Mouse (Mus musculus) monocyte, adult 2 months (primary cell): Measurements from ENCODE around the gene Marcks.
"Not testable (repeated sequence)": the region's sequence is repeated elsewhere in the genome, so short reads cannot be mapped to it uniquely, and the experiment has no call there.

Source experiments
- DNase-seq, 2 experiments: peaks; one replicate each; pipeline ENCODE4 v3.0.0; 2022; ENCODE audit warnings: low spot score in 2 of 2, low read depth in 1 of 2

Gene Marcks

GRCm38 (mm10) chr10:37136981-37137518 lies 1.7 kb downstream of the Marcks start:
- DNase-seq = peak; percentile 64 to 89

DNA sequence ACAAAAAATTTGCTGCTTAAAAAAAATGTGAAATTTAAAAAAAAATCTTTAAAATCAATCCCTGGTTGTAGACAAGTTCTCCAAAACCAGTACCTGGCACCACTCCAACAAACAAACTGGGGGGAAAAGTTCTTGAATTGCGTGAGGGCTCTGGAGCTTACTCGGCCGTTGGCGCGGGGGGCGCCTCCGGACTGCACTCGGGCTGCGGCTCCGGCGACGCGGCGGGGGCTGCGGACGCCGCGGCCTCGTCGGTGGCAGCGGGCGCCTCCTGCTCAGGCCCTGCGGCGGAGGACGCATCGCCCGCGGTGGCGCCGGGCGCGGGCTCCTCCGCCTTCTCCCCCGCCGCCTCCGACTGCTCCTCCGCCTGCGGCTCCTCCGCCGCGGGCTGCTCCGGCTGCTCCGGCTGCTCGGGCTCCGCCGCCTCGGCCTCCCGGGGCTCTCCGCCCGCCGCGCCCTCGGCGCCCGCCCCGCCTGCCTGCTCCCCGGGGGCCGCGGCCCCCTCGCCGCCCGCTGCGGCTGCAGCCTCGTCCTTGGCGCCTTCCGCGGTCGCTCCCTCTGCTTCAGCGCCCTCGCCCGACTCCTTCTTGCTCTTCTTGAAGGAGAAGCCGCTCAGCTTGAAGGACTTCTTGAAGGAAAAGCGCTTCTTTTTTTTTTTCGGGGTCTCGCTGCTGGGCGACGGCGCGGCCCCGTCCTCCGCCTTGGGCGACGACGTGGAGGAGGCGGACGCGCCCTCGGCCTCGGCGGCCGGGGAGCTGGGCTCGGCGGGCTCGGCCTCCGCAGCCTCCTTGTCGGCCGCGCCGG lies 2.6 kb downstream of the Marcks start:
- peak in 1 of 2 experiments; percentile 14 for DNase-seq

- no peak for DNase-seq
Measured at GRCm38 (mm10) chr10:37133876-37134708, 4.6 kb downstream of the Marcks start.

DNA sequence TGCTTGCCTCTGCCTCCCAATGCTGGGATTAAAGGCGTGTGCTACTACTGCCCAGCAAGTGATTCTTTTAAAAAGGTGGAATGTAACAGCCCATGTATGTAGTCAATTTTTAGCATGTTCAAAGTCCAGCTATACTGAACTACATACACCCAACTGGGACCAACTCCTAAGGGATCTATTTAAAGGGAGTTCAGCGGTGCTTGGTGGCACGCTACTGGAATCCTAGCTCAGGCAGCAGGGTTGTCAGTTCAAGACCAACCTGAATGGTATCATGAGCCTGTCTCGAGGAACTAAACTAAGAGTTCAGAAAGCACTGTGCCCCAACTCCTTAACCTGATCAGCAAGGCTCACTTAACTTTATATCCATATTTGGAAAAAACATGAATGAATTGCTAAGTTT lies 6.0 kb downstream of the Marcks start:
- no peak for DNase-seq

GRCm38 (mm10) chr10:37129652-37130051 lies 9.1 kb downstream of the Marcks start:
- no peak for DNase-seq

- no peak for DNase-seq
Measured at GRCm38 (mm10) chr10:37115329-37115728, 23.4 kb downstream of the Marcks start.

GRCm38 (mm10) chr10:37112812-37113211 lies 25.9 kb downstream of the Marcks start:
- no peak for DNase-seq

- no peak for DNase-seq
Measured at GRCm38 (mm10) chr10:37112362-37112761, 26.4 kb downstream of the Marcks start.

DNA sequence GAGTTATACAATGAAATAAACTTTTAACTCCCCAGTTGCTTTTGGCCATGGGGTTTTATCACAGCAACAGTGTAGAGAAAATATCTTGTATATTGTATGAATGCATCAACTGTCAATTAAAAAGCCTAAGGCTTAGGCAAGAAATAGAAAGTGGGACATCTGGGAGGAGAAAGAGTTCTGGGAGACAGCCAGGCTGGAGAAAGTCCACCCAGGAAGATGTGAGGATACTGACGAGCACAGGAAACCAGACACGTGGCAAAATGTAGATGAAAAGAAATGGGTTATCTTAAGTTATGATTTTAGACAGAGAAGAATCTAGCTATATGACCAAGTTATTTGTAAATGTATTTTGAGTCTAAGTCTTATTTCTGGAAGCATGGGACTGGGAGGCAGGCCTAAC lies 27.3 kb downstream of the Marcks start:
- no peak for DNase-seq

DNA sequence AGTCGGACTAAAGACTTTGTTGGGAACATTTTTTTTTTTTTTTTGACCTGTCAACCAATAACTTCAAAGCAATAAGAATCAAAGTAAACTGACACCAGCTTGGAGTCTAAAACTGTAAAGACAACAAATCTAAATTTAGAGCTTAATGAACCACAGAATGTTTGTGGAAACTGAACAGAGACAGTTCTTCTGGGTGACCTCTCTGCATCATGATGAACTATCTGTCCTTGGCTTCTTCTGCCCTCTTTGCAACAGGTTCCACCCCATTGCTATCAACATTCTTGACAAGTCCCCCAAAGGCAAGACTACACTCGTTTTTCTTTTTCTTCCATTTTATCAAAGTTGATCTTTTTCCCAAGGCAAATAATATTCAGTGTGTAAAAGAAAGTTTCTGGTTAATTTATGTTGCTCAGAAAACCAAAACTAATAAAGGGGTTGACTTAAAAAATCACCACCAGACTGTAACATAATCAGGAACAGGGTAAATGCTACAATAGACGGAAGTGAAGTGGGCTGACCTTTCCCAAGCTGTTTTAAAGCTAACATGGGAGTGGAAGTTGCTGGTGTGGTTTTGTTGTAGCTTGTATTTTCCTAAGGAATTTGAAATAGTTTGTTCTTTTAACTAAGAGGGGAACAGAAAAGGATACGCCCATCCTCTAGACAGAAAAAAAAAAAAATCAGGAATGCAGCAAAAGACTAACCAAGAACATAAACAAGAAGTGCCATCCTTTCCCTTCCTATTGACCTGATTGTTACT lies 31.7 kb downstream of the Marcks start:
- no peak for DNase-seq

DNA sequence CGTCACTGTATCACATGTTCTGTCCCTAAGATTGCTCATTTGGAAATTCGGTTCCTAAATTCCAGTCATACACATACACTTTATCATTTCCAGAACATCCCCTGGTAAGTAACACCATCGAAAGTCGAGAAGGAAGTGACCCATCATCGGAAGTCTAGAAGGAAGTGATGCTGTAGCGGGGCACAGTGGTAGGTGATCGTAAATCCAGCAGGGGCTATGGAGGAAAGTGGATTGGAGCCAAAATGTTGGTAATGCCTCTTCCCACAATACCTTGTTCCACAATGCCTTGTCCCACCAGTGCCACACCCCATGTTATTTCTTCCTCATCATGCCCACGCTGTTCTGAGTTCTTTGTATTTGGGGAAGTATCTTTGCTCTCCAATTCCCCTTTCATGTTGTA lies 32.4 kb downstream of the Marcks start:
- no peak for DNase-seq

GRCm38 (mm10) chr10:37102227-37103080 lies 36.3 kb downstream of the Marcks start:
- DNase-seq = no peak

DNA sequence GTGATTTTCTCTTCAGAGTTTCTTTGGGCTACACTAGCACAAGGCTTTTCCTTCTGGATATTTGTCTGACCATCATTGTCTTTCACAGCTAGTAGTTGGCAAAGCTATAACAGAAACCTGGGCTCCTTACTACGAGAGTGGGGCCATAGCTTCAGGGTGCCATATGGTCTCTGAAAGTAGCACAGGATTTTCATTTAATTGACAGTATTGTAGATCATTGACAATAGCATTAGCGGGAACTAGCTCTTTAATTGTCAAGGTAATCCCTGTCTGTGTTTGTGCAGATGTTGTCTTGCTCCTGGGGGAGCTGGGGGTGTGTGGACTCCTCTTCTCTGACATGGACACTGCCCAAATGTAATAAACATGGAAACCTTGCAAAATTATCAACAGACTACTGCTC lies 37.0 kb downstream of the Marcks start:
- DNase-seq = no peak

- no peak for DNase-seq
Measured at GRCm38 (mm10) chr10:37096529-37096928, 42.2 kb downstream of the Marcks start.

GRCm38 (mm10) chr10:37095803-37096202 lies 42.9 kb downstream of the Marcks start:
- DNase-seq = no peak

- no peak for DNase-seq
Measured at GRCm38 (mm10) chr10:37093306-37093705, 45.4 kb downstream of the Marcks start.

DNA sequence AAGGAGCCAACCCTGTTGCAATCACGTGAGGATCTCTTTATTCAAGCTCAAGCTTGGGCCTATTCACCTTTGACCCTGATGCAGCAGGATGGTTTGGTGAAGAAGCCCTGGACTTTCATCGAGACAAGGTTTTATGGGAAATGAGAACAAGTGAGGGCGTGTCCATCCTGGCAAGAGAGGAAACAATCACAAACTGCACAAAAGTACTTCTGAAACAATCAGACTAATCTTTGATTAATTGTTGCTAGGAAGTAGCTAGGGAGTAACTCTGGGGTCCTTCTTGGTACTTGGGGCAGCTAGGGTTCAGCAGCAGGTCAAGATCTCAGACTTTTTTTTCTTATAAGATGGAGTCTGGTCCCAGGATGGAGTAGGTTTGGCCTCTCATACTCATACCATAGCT lies 48.3 kb downstream of the Marcks start:
- DNase-seq = no peak

- not testable (repeated sequence) for DNase-seq
Measured at GRCm38 (mm10) chr10:37084071-37084470, 54.6 kb downstream of the Marcks start.
